8 mouse cellular contexts compared by ENCODE assay signal in genomic region chr1:172217148-172217547, GRCm38 (mm10). TPM values are rescaled to one million over a fixed set of nuclear protein-coding genes. Genes with fewer than 3 reads are reported as not detected.
DNase-seq lines count a peak whose midpoint lies in the region; ATAC-seq and TF ChIP-seq lines count a peak whose summit lies in the region.

No protein-coding gene starts in this region.

- peak; percentile 81 for DNase-seq in G1E (ENCODE audit: low spot score)
- peak; percentile 87 for DNase-seq in cerebellum, adult 11 months
- DNase-seq in heart, postnatal 25 days (ENCODE audit: low spot score): peak; percentile 92
- DNase-seq in layer of hippocampus, adult 18-20 months (ENCODE audit: low spot score in 2 of 2): peak; percentile 90 to 92
- DNase-seq in lung, embryonic 14.5 days: peak; percentile 95
- peak; percentile 85 for DNase-seq in testis, postnatal 14 days (ENCODE audit: low spot score)

- WGBS in forebrain, embryonic 15.5 days: 1% methylated on average over 5 of the region's 5 CpGs
- 0% methylated on average over 5 of the region's 5 CpGs for WGBS in lung, embryonic 14.5 days

- H3K27me3 ChIP-seq in G1E (ENCODE audit: insufficient read depth, low read length): peaks cover 35% of the 10 kb centered on the region
- H3K27me3 ChIP-seq in forebrain, embryonic 15.5 days: no peaks in the 10 kb centered on the region
- H3K27me3 ChIP-seq in lung, embryonic 14.5 days (ENCODE audit: insufficient read depth, low read length): no peaks in the 10 kb centered on the region

- no peak overlapping the region for H3K9ac ChIP-seq in forebrain, embryonic 15.5 days (replicated peaks)
- H3K9ac ChIP-seq in lung, embryonic 14.5 days: peak overlapping the region; percentile 54

- TF ChIP-seq CTCF in G1E (IDR thresholded peaks at IDR 0.05; ENCODE audit: low read depth, low read length): peak; percentile 76
- peak; percentile 98 for TF ChIP-seq CTCF in lung, embryonic 14.5 days (IDR thresholded peaks at IDR 0.05; ENCODE audit: low read depth)

- peak; percentile 94 for ATAC-seq in G1E (ENCODE audit: extremely low read depth, insufficient number of reproducible peaks, low FRiP score, poor library complexity, severe bottlenecking)
- ATAC-seq in forebrain, embryonic 15.5 days (replicated peaks): peak; percentile 53
- ATAC-seq in lung, embryonic 14.5 days (ENCODE audit: insufficient read depth): peak; percentile 59
- peak; percentile 92 for ATAC-seq in neutrophil, adult 5-6 weeks (ENCODE audit: extremely low read depth, insufficient number of reproducible peaks, low FRiP score, poor library complexity, severe bottlenecking)

- H3K4me3 ChIP-seq in G1E (ENCODE audit: low read depth, low read length): no peak overlapping the region; the same call in 1 of the 2 replicates
- peak overlapping the region; percentile 18 for H3K4me3 ChIP-seq in forebrain, embryonic 15.5 days
- peak overlapping the region; percentile 17; the same call in 1 of the 2 replicates for H3K4me3 ChIP-seq in lung, embryonic 14.5 days (ENCODE audit: low read depth, low read length)

- no peaks in the 10 kb centered on the region for H3K9me3 ChIP-seq in G1E (replicated peaks)
- H3K9me3 ChIP-seq in forebrain, embryonic 15.5 days: no peaks in the 10 kb centered on the region
- no peaks in the 10 kb centered on the region for H3K9me3 ChIP-seq in lung, embryonic 14.5 days (ENCODE audit: low read depth, low read length)

- H3K27ac ChIP-seq in forebrain, embryonic 15.5 days (replicated peaks): peak overlapping the region; percentile 66
- H3K27ac ChIP-seq in lung, embryonic 14.5 days (ENCODE audit: low read depth): peak overlapping the region; percentile 89

- H3K4me1 ChIP-seq in G1E (ENCODE audit: insufficient read depth, low read depth, low read length): peaks cover 19% of the 10 kb centered on the region
- H3K4me1 ChIP-seq in forebrain, embryonic 15.5 days: peaks cover 77% of the 10 kb centered on the region
- H3K4me1 ChIP-seq in lung, embryonic 14.5 days (ENCODE audit: insufficient read depth): peaks cover 28% of the 10 kb centered on the region

- peak overlapping the region; percentile 23 for H3K4me2 ChIP-seq in forebrain, embryonic 15.5 days (replicated peaks)
- H3K4me2 ChIP-seq in lung, embryonic 14.5 days: peak overlapping the region; percentile 55

- no peaks in the 10 kb centered on the region for H3K36me3 ChIP-seq in G1E (replicated peaks)
- H3K36me3 ChIP-seq in forebrain, embryonic 15.5 days: no peaks in the 10 kb centered on the region
- H3K36me3 ChIP-seq in lung, embryonic 14.5 days (ENCODE audit: insufficient read depth): no peaks in the 10 kb centered on the region

- intact Hi-C loops in heart, postnatal 25 days (cut with DNase I): loop anchor here (1.0 to 5.0 kb wide), 2 partner anchors 10 to 95 kb away; no protein-coding TSS in a partner anchor

RNA-seq across cellular contexts. Expression of gene Casq1, which starts 2.5 kb away (rescaled TPM):
- total RNA-seq in G1E (2014; fragmentation: Nextera tagmentation) (not detected in 2 replicates), G1E (2017) (0.12 TPM in 1 of 2 replicates, not detected in the other)
- not detected in 2 replicates for polyA plus RNA-seq in G1E (2012)
- polyA plus RNA-seq in forebrain, embryonic 15.5 days (2015; fragmentation: Nextera tagmentation; extraction: Ambion mirVana): 6.2 and 6.4 TPM in 2 replicates
- total RNA-seq in heart, postnatal 25 days (2021): 10 to 100 TPM; 12.6 to 18.0 TPM
- total RNA-seq in layer of hippocampus, adult 18-20 months (2021): under 1 TPM; 0.54 to 0.71 TPM
- 5.0 and 5.9 TPM in 2 replicates for polyA plus RNA-seq in lung, embryonic 14.5 days (2014; fragmentation: Nextera tagmentation; extraction: Ambion mirVana)
- total RNA-seq in neutrophil, adult 5-6 weeks (2017): not detected in 2 replicates

RNA-seq across cellular contexts. Expression of gene Pea15a, which starts 10.5 kb away (rescaled TPM):
- 5.9 and 7.4 TPM in 2 replicates for total RNA-seq in G1E (2014; fragmentation: Nextera tagmentation)
- 9.4 and 10.4 TPM in 2 replicates for total RNA-seq in G1E (2017)
- polyA plus RNA-seq in G1E (2012): 3.2 and 4.0 TPM in 2 replicates
- polyA plus RNA-seq in forebrain, embryonic 15.5 days (2015; fragmentation: Nextera tagmentation; extraction: Ambion mirVana): 462 and 488 TPM in 2 replicates
- total RNA-seq in heart, postnatal 25 days (2021): 10 to 100 TPM; 65.8 to 70.5 TPM
- 100 to 1,000 TPM; 445 to 478 TPM for total RNA-seq in layer of hippocampus, adult 18-20 months (2021)
- polyA plus RNA-seq in lung, embryonic 14.5 days (2014; fragmentation: Nextera tagmentation; extraction: Ambion mirVana): 128 and 140 TPM in 2 replicates
- total RNA-seq in neutrophil, adult 5-6 weeks (2017): 6.6 and 8.5 TPM in 2 replicates

RNA-seq across cellular contexts. Expression of gene Atp1a4, which starts 41.1 kb away (rescaled TPM):
- total RNA-seq in G1E (2014; fragmentation: Nextera tagmentation) (not detected in 2 replicates), G1E (2017) (0.05 TPM in 1 of 2 replicates, not detected in the other)
- polyA plus RNA-seq in G1E (2012): not detected in 2 replicates
- 0.09 and 0.10 TPM in 2 replicates for polyA plus RNA-seq in forebrain, embryonic 15.5 days (2015; fragmentation: Nextera tagmentation; extraction: Ambion mirVana)
- total RNA-seq in heart, postnatal 25 days (2021): not detected
- not detected for total RNA-seq in layer of hippocampus, adult 18-20 months (2021)
- not detected in 2 replicates for polyA plus RNA-seq in lung, embryonic 14.5 days (2014; fragmentation: Nextera tagmentation; extraction: Ambion mirVana)
- not detected in 2 replicates for total RNA-seq in neutrophil, adult 5-6 weeks (2017)

RNA-seq across cellular contexts. Expression of gene Igsf8, which starts 44.3 kb away (rescaled TPM):
- 19.9 and 33.3 TPM in 2 replicates for total RNA-seq in G1E (2014; fragmentation: Nextera tagmentation)
- total RNA-seq in G1E (2017): 13.1 and 14.8 TPM in 2 replicates
- 69.3 and 71.4 TPM in 2 replicates for polyA plus RNA-seq in G1E (2012)
- 137 and 162 TPM in 2 replicates for polyA plus RNA-seq in forebrain, embryonic 15.5 days (2015; fragmentation: Nextera tagmentation; extraction: Ambion mirVana)
- total RNA-seq in heart, postnatal 25 days (2021): 10 to 100 TPM in 1 of 2 experiments, 1 to 10 TPM in 1; 9.3 to 15.2 TPM
- total RNA-seq in layer of hippocampus, adult 18-20 months (2021): 100 to 1,000 TPM; 262 to 286 TPM
- 38.6 and 47.8 TPM in 2 replicates for polyA plus RNA-seq in lung, embryonic 14.5 days (2014; fragmentation: Nextera tagmentation; extraction: Ambion mirVana)
- 9.0 and 10.1 TPM in 2 replicates for total RNA-seq in neutrophil, adult 5-6 weeks (2017)

Comparison
In these comparisons a context has a peak if more than half of its experiments do, and no peak if none do; other contexts are left out.
1. RNA of gene Casq1, which starts 2.5 kb away (total RNA-seq): 12.6 to 18.0 TPM in heart, postnatal 25 days; 0.54 to 0.71 TPM in layer of hippocampus, adult 18-20 months, 0.12 TPM in G1E and not detected in neutrophil, adult 5-6 weeks; every median in the first group is over 4 times any median in the second.
2. RNA of gene Pea15a, which starts 10.5 kb away (total RNA-seq): 445 to 478 TPM in layer of hippocampus, adult 18-20 months; 65.8 to 70.5 TPM in heart, postnatal 25 days, 5.9 to 10.4 TPM in G1E and 6.6 to 8.5 TPM in neutrophil, adult 5-6 weeks; every median in the first group is over 4 times any median in the second.
3. Peak in every context shown above with its lines, with median percentiles within 50 percentile points of each other: ATAC-seq and DNase-seq.